10 mouse cellular contexts compared by ENCODE assay signal in genomic region chr4:133970196-133970595, GRCm38 (mm10). TPM values are rescaled to one million over a fixed set of nuclear protein-coding genes. Genes with fewer than 3 reads are reported as not detected.
DNase-seq lines count a peak whose midpoint lies in the region; ATAC-seq lines count a peak whose summit lies in the region.
"Had no signal": no experiment of that assay in that cellular context is flagged by ENCODE, and none has a peak within 500 bp of the region (broad histone marks: within the 10 kb centered on the region; RNA-seq: fewer than 3 reads in every experiment).

No protein-coding gene starts in this region.

- peaks cover 41% of the 10 kb centered on the region for H3K4me1 ChIP-seq in hindbrain, embryonic 16.5 days (ENCODE audit: control insufficient read depth, insufficient read depth, low read depth, low read length)

- H3K27ac ChIP-seq in hindbrain, embryonic 16.5 days (ENCODE audit: low read depth, low read length): peak overlapping the region; percentile 99
- H3K27ac ChIP-seq: stomach, embryonic 15.5 days had no signal

- H3K9ac ChIP-seq in hindbrain, embryonic 16.5 days (ENCODE audit: low read depth, low read length): no peak overlapping the region
- H3K9ac ChIP-seq: stomach, embryonic 15.5 days had no signal

- 13% methylated on average over 4 of the region's 4 CpGs for WGBS in hindbrain, embryonic 16.5 days

- H3K27me3 ChIP-seq in hindbrain, embryonic 16.5 days (replicated peaks; ENCODE audit: control insufficient read depth, insufficient read depth, low read length): no peaks in the 10 kb centered on the region
- H3K27me3 ChIP-seq: megakaryocyte, embryonic 14.5 days; stomach, embryonic 15.5 days had no signal

- H3K4me2 ChIP-seq in hindbrain, embryonic 16.5 days (ENCODE audit: low read length): no peak overlapping the region
- H3K4me2 ChIP-seq: stomach, embryonic 15.5 days had no signal

- no peak overlapping the region for H3K4me3 ChIP-seq in hindbrain, embryonic 16.5 days (ENCODE audit: low read length)
- H3K4me3 ChIP-seq: stomach, embryonic 15.5 days had no signal

- DNase-seq in ovary, postnatal 36 days (ENCODE audit: low spot score): peak; percentile 16
- no peak for DNase-seq in ovary, postnatal 10 days (ENCODE audit: low spot score)
- peak; percentile 54 for DNase-seq in embryo, embryonic 10.5 days (ENCODE audit: low spot score)
- DNase-seq in retina, postnatal 1 day: peak; percentile 93
- DNase-seq in natural killer cell, adult 2 months (ENCODE audit: low spot score in 2 of 2): no peak
- no peak for DNase-seq in thymus, postnatal 36 days
- DNase-seq in thymus, postnatal 0 days (ENCODE audit: low spot score): no peak

- no peak for ATAC-seq in hindbrain, embryonic 16.5 days

- peaks cover 6% of the 10 kb centered on the region for H3K36me3 ChIP-seq in hindbrain, embryonic 16.5 days (ENCODE audit: control insufficient read depth, insufficient read depth, low read length)

- no peaks in the 10 kb centered on the region for H3K9me3 ChIP-seq in hindbrain, embryonic 16.5 days (ENCODE audit: control insufficient read depth, low read length)
- H3K9me3 ChIP-seq: megakaryocyte, embryonic 14.5 days; stomach, embryonic 15.5 days had no signal

RNA-seq across cellular contexts. Expression of gene Hmgn2, which starts 1.7 kb away (rescaled TPM):
- 909 and 1,029 TPM in 2 replicates for polyA plus RNA-seq in hindbrain, embryonic 16.5 days (2015; fragmentation: Nextera tagmentation; extraction: Ambion mirVana)
- polyA plus RNA-seq in thymus, postnatal 0 days (2015; fragmentation: Nextera tagmentation; extraction: Ambion mirVana): 2,843 and 2,903 TPM in 2 replicates

RNA-seq across cellular contexts. Expression of gene Dhdds, which starts 30.5 kb away (rescaled TPM):
- polyA plus RNA-seq in hindbrain, embryonic 16.5 days (2015; fragmentation: Nextera tagmentation; extraction: Ambion mirVana): 49.7 and 49.8 TPM in 2 replicates
- 26.2 and 29.8 TPM in 2 replicates for polyA plus RNA-seq in thymus, postnatal 0 days (2015; fragmentation: Nextera tagmentation; extraction: Ambion mirVana)

RNA-seq across cellular contexts. Expression of gene Lin28a, which starts 48.4 kb away (rescaled TPM):
- 0.16 and 0.35 TPM in 2 replicates for polyA plus RNA-seq in hindbrain, embryonic 16.5 days (2015; fragmentation: Nextera tagmentation; extraction: Ambion mirVana)
- polyA plus RNA-seq in thymus, postnatal 0 days (2015; fragmentation: Nextera tagmentation; extraction: Ambion mirVana): 0.04 and 0.13 TPM in 2 replicates

Comparison
In these comparisons a context has a peak if more than half of its experiments do, and no peak if none do; other contexts are left out.
1. DNase-seq: peak in ovary, postnatal 36 days (single experiment), embryo, embryonic 10.5 days (single experiment) and retina, postnatal 1 day (single experiment); none in ovary, postnatal 10 days (single experiment), natural killer cell, adult 2 months (0 of 2), thymus, postnatal 36 days (0 of 2) and thymus, postnatal 0 days (single experiment).